Mouse (Mus musculus): ENCODE results near the gene Lypla2.
"Not testable (repeated sequence)": the region's sequence is repeated elsewhere in the genome, so short reads cannot be mapped to it uniquely, and the experiment has no call there.

Lypla2 gene

DNA sequence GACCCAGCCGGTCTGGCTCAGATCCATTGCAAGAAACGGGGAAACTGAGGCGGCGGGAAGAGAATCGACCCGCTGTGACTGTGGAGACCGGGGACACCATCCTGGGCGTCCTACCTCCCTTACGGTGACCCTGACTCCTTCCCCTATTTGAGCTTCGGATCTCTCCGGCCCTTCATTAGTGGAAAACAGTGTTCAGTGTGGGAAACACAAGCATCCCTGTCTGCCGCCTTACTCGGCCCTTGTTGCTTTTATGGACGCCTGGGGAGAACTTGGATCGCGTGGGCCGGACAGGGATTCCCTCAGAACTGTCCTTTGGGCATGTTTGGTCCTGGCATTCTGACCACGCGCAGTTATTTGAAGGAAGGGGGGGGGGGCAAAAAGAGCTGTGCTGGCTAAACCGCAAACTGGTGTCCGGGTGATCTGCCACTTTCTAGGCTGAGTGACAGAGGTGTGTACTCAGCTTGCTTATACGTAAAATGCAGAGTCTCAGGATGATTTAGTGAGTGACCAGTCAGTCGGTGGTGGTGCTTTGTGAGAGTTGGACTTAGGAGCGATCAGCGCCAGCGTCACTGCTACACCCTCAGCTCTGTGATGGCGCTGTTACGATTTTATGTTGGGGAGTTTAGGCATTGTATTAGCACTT is 25.6 kb downstream of the Lypla2 start:
- no peak for DNase-seq

- DNase-seq: peak; percentile 97
Observed at GRCm38 (mm10) chr4:135946278-135946658, 26.2 kb downstream of the Lypla2 start, which contains the start of gene Hmgcl. Gene Hmgcl (plus strand): TSS chr4:135946448.

- no peak for DNase-seq
Observed at GRCm38 (mm10) chr4:135945706-135946105, 26.7 kb downstream of the Lypla2 start.

DNA sequence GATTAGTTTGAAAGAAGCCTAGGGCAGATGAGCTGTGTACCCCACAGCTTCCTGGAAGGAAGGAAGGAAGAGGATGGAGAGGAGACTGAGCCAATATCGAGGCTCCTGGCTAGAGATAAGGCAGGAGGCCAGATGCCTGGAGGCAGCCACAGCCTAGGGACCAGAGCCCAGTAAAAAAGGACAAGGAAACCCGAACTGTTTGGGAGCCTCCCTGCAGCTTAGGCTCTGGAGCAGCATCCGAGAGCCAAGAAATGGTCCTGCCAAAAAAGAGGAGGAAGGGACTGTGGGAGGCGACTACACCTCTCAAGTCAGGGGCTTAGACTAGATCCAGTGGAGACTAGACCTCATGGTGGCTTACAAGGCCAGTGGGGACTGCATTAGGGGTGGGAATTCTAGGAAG is 29.0 kb downstream of the Lypla2 start:
- no peak for DNase-seq

DNA sequence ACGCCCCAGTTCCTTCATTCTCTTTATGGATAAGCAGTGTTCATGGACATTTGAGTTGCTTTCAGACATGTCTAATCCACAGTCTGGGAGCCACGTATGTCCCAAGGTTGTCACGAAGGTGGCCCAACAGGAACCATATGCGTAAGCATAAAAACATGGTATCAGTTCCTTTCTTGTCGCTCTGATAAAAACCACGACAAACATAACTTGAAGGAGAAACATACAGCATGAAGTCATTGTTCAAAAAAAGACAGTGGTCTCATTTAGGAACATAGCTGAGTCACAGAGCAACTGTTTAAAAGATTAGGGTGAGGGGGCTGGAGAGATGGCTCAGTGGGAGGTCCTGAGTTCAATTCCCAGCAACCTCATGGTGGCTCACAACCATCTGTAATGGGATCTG is 30.2 kb downstream of the Lypla2 start:
- no peak for DNase-seq

- not testable (repeated sequence) for DNase-seq
Observed at GRCm38 (mm10) chr4:135941026-135941425, 31.4 kb downstream of the Lypla2 start.

GRCm38 (mm10) chr4:135938858-135939257 is 33.6 kb downstream of the Lypla2 start:
- DNase-seq: no peak

DNA sequence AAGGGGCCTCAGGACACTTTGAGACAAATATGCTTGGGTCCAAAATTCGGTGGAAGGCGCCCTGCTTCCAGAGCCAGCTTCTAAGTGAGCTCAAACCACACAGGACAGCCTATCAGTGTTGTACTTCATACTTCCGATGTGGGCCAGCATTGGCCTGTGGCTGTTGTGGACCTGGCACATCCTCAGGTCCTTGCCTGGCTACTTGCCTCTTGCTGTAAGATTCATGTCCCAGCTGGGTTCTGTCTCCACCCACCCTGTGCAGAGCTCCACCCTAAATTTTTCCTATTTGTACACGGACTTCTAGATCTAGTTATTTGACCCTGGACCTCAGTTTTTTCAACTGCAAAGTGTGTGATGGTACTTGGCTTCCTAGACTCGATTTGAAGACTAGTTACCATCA is 36.9 kb downstream of the Lypla2 start:
- DNase-seq: no peak

DNA sequence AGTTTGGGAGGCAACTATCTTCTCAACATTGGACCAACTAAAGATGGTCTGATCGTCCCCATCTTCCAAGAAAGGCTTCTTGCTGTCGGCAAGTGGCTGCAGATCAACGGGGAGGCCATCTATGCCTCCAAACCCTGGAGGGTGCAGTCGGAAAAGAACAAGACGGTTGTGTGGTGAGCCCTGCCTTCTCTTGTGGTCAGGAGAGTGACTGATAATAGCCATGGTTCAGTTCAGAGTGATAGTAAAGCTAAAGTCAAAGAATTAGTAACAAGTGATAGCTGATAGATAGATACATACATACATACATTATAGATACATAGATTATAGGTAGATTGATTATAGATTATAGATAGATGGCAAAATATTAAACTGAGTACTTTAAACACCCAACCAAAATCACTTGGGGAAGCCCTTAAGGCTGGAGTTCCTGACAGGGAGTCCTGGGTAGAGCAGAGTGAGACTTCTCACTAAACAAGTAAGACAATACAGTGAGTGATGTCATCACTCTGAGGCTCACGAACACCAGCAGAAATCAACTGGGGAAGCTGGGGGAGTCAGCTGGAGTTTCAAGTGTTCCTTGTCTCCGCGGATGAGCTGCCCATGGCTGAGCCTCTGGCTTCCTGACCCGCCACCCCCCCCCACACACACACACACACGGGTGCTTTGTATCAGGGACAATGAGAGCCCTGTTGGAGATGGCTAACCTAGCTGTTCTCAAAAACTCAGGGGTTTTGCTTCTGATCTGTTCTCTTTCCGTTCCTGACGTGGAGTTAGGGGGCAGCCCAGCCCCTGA is 37.5 kb downstream of the Lypla2 start:
- no peak for DNase-seq

DNA sequence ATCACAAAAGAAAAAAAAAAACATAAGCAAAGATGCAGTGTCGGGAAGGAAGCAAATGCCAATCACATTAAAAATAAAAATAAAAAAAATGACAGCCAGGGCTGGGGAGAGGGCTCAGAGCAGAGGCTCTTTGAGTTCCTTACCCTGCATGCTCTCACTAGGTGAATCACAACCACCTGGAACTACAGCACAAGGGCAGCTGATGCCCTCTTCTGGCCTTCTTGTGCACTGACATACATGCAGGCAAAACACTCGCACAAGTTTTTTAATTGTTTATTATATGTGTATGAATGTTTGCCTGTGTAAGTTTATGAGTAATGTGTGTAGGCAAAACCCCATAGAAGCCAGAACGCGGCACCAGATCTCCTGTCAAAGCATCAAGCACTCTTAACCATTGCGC is 40.6 kb downstream of the Lypla2 start:
- DNase-seq: peak; percentile 54

GRCm38 (mm10) chr4:135930239-135930638 is 42.2 kb downstream of the Lypla2 start:
- peak; percentile 63 for DNase-seq

GRCm38 (mm10) chr4:135929828-135930227 is 42.6 kb downstream of the Lypla2 start:
- DNase-seq: no peak

DNA sequence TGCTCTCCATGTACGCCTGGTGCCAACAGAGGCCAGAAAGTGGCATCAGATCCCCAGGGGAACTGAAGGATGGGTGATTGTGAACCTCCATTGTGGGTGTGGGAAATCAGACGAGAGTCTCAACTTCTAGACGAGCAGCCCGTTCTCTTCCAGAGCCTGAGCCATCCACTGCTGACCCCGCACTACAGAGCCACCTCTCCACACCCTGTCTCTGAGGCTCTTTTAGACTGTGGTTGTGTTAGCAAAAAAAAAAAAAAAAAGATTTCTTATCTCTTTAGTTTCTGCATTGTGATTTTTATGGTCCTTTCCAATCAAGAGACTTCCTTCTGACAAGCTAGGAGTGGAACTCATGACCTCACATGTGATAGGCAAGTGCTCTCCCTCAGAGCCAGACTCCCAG is 43.0 kb downstream of the Lypla2 start:
- DNase-seq: no peak

DNA sequence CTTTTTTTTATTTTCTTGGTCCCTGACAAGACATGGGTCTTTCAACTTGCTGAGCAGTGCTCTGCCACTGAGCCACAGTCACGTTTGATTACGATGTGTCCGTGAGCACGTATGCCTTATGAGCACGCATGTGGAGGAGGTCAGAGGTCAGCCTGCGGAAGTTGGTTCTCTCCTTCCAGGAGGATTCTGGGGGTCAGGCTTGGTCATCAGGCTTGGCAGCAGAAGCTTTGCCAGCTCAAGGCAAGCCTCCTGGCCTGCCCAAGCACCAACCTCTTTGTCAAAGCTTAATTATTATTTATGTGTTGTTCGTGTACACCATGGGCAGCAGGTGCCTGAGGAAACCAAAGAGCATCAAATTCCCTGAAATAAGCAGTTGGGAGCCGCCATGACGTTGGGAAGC is 44.0 kb downstream of the Lypla2 start:
- DNase-seq: peak; percentile 59

GRCm38 (mm10) chr4:135926861-135927260 is 45.6 kb downstream of the Lypla2 start:
- no peak for DNase-seq

GRCm38 (mm10) chr4:135926195-135926808 is 46.1 kb downstream of the Lypla2 start:
- no peak for DNase-seq

DNA sequence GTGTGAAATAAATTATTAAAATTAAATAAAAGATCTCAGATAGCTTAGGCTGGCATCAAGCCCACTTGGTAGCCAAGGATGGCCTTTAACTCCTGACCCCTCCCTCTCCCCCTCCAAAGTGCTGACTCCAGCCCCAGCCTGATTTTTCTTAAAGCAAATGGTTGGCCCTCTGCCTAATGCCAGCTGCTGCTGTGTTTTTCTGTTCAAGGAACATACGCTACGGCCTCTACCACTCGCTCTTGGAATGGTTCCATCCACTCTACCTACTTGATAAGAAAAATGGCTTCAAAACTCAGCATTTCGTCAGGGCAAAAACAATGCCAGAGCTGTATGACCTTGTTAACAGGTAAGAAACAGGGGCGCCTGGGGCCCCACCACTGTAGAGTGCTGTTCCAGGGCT is 47.1 kb downstream of the Lypla2 start:
- peak; percentile 71 for DNase-seq

DNA sequence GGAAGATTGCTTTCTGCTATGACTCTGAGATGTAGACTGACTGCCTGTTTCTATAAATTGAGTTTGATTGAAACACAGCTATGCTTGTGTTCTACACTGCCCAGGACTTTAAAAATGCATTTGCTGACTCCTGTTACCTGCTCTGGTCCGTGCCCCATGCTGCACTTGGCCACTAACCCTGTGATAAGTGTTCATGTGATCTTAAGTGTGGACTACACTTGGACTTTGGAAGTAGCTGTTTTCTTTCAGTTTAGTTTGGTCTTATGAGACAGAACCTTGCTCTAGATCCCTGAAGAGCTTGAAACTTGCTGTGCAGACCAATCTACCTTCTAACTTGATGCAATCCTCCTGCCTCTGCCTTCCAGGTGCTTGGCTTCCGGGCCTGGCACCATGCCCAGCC is 48.0 kb downstream of the Lypla2 start:
- DNase-seq: peak; percentile 81

GRCm38 (mm10) chr4:135922190-135922589 is 50.2 kb downstream of the Lypla2 start:
- no peak for DNase-seq

- DNase-seq: no peak
Observed at GRCm38 (mm10) chr4:135921257-135922120, 50.9 kb downstream of the Lypla2 start.

GRCm38 (mm10) chr4:135920304-135921241 is 51.9 kb downstream of the Lypla2 start, which contains the start of gene Fuca1:
Gene Fuca1 (plus strand): TSS chr4:135920735.
- DNase-seq: peak; percentile 98

DNA sequence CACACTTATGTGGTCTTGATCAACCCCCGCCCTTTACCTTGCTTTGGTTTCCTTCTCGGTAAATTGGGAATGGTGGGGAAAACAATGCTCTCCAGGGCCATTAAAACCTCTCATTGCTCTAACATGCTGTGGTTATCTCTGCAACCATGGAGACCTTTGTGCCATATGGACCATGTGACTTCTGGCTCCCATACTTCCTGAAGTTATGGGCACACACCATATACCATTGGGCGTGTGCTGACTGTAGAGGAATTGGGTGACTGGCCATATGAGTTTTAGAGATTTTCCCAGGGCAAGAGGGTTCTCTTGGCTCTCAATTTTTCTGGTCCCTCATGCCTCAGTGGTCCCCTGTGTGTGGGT is 53.2 kb downstream of the Lypla2 start:
- no peak for DNase-seq

All from kidney, adult 9 months (tissue).